Mouse (Mus musculus): ENCODE results near the gene Rnf2. TPM values are rescaled to one million over a fixed set of nuclear protein-coding genes. Genes with fewer than 3 reads are reported as not detected.
A peak's percentile ranks its signal among the peaks of the same experiment; 100 is the strongest.

The Rnf2 gene
- polyA plus RNA-seq (2016; fragmentation: Nextera tagmentation; extraction: Ambion mirVana), result 35.2 and 35.4 TPM in 2 replicates

DNA sequence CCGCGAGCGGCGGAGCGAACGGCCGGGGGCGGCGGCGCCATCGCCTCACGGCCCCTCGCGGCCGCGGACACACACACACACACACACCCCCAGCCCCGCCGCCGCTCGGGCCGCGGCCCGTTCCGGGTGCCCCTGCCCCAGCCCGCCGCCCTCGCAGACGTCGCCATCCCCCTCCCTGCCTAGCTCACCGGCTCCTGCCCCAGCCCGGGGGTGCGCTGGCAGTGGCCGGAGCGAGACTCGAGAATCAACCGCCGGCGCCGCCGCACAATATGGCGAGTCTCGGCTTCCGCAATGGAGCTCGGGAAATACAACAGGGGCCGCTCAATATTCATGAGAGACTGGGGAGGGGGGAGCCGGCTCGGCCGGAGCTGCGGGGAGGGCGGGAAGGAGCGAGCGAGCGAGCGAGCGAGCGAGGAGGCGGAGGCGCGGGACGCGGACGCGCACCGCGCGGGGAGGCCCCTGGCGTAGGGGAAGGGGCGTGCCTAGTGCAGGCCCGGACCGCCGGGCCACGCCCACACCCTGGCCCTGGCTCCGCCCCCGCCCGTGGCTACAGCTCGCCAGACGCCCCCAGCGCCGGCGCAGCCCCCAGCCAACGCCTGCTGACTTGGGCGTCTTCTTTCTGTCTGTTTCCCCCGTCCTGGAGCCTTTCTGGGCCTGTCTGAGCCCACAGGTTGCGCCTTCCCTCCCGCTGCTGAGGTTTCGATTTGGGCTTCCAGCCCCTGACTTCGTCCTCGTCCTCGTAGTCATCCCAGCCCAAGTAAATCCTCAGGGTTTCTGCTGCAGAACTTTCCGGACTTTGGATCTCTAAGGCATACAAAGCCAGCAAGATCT lies at the start of gene Rnf2:
TSS of gene Rnf2 (minus strand) at position 425 of the 831 bp plus-strand sequence.
- H3K9ac ChIP-seq, result peak within 1 kb of the TSS; percentile 94
- H3K4me2 ChIP-seq, result peak within 1 kb of the TSS; percentile 86
- ATAC-seq, result peak; percentile 96
- peaks cover 31% of the 10 kb centered on the region for H3K4me1 ChIP-seq
- H3K4me3 ChIP-seq, result peak within 1 kb of the TSS; percentile 97
- peak within 1 kb of the TSS; percentile 91 for H3K27ac ChIP-seq
- WGBS (ENCODE audit: insufficient replicate concordance), result under 1% methylated on average over 67 of the region's 90 CpGs
- no peaks in the 10 kb centered on the region for H3K27me3 ChIP-seq (replicated peaks)
- no peaks in the 10 kb centered on the region for H3K36me3 ChIP-seq
- no peaks in the 10 kb centered on the region for H3K9me3 ChIP-seq (replicated peaks)

DNA sequence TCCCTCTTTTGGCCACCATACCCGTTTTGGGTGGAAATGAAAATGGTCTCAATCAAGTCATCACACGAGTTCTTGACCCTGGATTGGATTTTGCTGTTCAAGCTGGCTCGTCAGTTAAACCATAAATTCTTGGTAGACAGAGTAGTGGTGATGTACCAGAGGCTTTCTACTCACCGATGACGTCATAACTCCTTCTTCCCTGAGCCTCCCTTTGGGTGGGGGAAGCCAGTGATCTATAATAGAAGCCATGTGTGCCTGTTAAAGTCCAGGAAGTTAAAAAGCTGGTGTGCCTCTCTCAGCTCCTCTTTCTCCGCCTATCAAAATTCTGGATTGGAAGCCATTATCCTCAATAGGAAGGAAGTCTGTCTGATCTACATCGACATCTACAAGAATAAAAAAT lies 49.0 kb upstream of the Rnf2 start:
- Histone ChIP-seq H3K4me1 (0 out of 2 replicates have a peak, but pooled peaks cover 4% of the 10 kb centered on the region), H3K4me3 (no peak overlapping the region), H3K4me2 (no peak overlapping the region), H3K27ac (no peak overlapping the region), H3K27me3 (replicated peaks) (no peaks in the 10 kb centered on the region), H3K9me3 (replicated peaks) (no peaks in the 10 kb centered on the region), H3K9ac (no peak overlapping the region), H3K36me3 (no peaks in the 10 kb centered on the region)
- ATAC-seq, result no peak
- WGBS (ENCODE audit: insufficient replicate concordance), result 64% methylated on average over 7 of the region's 7 CpGs

DNA sequence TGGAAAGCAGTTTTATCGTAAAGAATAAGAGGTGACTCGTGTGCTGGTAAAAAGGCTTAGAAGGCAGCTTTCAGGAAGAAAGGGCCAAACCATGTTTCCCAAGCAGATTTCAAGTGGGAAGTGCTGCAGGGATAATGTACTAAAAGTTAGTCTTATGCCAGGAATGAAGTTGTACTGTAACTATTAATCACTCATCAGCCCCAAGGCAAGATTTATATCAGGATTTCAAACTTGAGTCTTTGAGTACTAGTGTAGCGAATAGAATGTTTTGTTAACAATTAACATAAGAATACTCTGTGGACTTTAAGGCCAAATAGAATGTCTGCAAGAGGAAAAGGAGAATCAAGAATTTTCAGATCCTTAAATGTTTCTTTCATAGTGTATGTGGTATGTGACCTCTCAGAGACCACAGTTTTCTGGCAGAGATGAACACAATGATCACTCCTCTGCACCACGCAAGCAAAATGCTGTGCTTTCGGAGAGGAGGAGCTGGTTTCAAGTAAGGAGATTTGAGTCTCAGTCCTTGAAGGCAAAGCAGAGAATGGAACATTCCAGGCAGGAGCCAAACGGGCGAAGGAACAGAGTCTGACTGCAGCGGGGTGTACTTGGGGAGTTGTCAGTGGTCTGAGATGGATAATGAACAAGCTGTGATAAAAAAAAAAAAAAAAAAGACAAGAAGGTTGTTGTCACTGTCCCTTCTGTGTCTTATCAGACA lies 48.3 kb upstream of the Rnf2 start:
- no peak for ATAC-seq
- no peak overlapping the region for H3K4me3 ChIP-seq
- whole genome bisulfite sequencing (ENCODE audit: insufficient replicate concordance), result 64% methylated on average over 8 of the region's 8 CpGs
- no peaks in the 10 kb centered on the region for H3K36me3 ChIP-seq
- no peaks in the 10 kb centered on the region for H3K9me3 ChIP-seq (replicated peaks)
- 0 out of 2 replicates have a peak, but pooled peaks cover 4% of the 10 kb centered on the region for H3K4me1 ChIP-seq
- no peak overlapping the region for H3K27ac ChIP-seq
- no peak overlapping the region for H3K9ac ChIP-seq
- no peak overlapping the region for H3K4me2 ChIP-seq
- H3K27me3 ChIP-seq (replicated peaks), result no peaks in the 10 kb centered on the region

DNA sequence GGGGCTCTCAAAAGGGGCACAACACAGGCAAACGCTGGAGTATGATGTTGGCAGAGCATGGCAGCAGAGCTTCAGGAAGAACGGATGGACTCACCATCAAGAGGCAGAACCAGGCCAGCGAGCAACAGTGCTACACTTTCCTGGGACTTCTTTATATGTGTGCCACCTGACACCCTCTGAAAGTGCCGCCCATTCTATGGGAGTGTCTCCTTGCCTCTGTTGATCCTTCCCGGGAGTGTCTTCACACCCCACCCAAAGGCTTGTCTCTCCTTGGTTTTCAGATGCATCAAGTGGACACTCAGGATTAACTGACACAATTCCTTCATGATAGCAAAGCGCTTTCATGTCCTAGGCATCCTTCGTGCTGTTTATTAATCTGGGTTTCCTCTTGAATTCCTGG lies 44.8 kb upstream of the Rnf2 start:
- Histone ChIP-seq H3K4me3 (no peak overlapping the region), H3K9ac (no peak overlapping the region), H3K9me3 (replicated peaks) (no peaks in the 10 kb centered on the region), H3K4me1 (no peaks in the 10 kb centered on the region), H3K27ac (no peak overlapping the region), H3K4me2 (no peak overlapping the region), H3K36me3 (no peaks in the 10 kb centered on the region), H3K27me3 (replicated peaks) (no peaks in the 10 kb centered on the region)
- ATAC-seq, result no peak
- 64% methylated on average over 7 of the region's 7 CpGs for WGBS (ENCODE audit: insufficient replicate concordance)

DNA sequence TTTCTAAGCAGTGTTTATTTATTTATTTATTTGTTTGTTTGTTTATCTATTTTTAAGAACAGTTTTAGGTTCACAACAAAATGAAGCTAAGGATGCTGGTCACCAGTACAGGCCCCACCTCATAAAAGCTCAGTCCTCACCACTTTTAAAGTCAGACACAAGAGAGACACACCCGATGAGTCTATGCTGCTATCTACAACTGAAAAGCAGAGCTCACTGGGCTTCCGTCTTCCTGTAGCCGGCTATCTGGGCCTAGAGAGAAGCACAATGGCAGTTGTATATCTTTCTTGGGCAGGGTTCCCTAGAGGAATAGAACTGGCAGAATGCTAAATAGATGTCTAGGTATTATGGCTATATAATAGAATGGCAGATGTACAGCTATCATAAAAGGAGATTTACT lies 43.8 kb upstream of the Rnf2 start:
- no peaks in the 10 kb centered on the region for H3K9me3 ChIP-seq (replicated peaks)
- H3K9ac ChIP-seq, result no peak overlapping the region
- H3K27ac ChIP-seq, result no peak overlapping the region
- no peak overlapping the region for H3K4me3 ChIP-seq
- no peaks in the 10 kb centered on the region for H3K4me1 ChIP-seq
- H3K27me3 ChIP-seq (replicated peaks), result no peaks in the 10 kb centered on the region
- H3K4me2 ChIP-seq, result no peak overlapping the region
- 34% methylated on average over 3 of the region's 3 CpGs for WGBS (ENCODE audit: insufficient replicate concordance)
- ATAC-seq, result no peak
- H3K36me3 ChIP-seq, result no peaks in the 10 kb centered on the region

DNA sequence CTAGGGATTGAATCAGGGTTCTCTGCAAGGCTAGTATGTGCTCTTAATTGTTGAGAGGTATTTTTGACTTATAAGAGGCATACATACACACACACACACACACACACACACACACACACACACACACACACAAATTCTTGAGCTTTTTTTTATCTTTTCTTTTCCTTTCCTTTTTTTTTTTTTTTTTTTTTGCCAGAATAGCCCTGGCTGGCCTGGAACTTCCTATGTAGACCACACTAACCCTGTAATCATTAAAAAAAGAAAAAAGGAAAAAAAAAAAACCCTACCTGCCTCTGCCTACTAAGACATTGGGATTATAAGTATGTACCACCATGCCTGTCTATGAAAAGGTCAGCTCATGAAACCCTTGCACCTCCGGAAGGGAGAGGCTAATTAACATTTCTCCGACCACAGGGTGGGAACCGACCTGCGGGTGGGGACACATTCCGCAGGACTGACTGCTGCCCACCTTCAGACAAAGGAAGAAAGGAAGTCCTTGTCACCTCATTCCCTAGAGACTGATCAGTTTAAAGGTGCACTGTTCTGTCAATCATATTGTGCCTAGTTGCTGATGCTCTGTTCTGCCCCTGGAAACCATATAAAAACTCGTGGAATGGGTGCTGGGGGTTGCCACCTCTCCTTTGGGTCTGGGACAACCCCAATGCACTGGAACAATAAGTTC lies 43.2 kb upstream of the Rnf2 start:
- ATAC-seq, result no peak
- H3K27me3 ChIP-seq (replicated peaks), result no peaks in the 10 kb centered on the region
- H3K36me3 ChIP-seq, result no peaks in the 10 kb centered on the region
- 58% methylated on average over 6 of the region's 6 CpGs for WGBS (ENCODE audit: insufficient replicate concordance)
- H3K9me3 ChIP-seq (replicated peaks), result no peaks in the 10 kb centered on the region
- H3K4me1 ChIP-seq, result no peaks in the 10 kb centered on the region
- H3K27ac ChIP-seq, result no peak overlapping the region
- no peak overlapping the region for H3K9ac ChIP-seq
- H3K4me3 ChIP-seq, result no peak overlapping the region
- H3K4me2 ChIP-seq, result no peak overlapping the region

DNA sequence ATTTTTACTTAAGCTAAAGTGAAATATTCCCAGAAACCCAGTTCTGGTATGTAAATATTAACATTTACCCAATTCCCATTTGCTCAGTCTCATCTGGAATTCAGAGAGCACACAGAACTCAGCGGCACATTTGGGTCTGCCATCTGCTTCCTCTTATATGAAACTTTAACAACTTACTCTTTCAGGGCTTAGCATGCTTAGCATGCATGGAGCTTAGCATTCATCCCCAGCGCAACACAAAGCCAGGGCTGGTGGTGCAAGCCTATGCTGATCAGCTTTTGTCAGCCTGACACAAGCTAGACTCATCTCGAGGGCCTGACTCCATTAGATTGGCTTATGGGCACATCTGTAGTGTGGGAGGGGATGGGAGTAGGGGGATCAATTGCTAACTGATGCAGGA lies 25.9 kb upstream of the Rnf2 start:
- Histone ChIP-seq H3K36me3 (no peaks in the 10 kb centered on the region), H3K4me1 (no peaks in the 10 kb centered on the region), H3K4me3 (no peak overlapping the region), H3K9ac (no peak overlapping the region), H3K27ac (no peak overlapping the region), H3K27me3 (replicated peaks) (no peaks in the 10 kb centered on the region), H3K9me3 (replicated peaks) (no peaks in the 10 kb centered on the region), H3K4me2 (no peak overlapping the region)
- ATAC-seq, result no peak
- WGBS (ENCODE audit: insufficient replicate concordance), result 69% methylated on average over 3 of the region's 3 CpGs

DNA sequence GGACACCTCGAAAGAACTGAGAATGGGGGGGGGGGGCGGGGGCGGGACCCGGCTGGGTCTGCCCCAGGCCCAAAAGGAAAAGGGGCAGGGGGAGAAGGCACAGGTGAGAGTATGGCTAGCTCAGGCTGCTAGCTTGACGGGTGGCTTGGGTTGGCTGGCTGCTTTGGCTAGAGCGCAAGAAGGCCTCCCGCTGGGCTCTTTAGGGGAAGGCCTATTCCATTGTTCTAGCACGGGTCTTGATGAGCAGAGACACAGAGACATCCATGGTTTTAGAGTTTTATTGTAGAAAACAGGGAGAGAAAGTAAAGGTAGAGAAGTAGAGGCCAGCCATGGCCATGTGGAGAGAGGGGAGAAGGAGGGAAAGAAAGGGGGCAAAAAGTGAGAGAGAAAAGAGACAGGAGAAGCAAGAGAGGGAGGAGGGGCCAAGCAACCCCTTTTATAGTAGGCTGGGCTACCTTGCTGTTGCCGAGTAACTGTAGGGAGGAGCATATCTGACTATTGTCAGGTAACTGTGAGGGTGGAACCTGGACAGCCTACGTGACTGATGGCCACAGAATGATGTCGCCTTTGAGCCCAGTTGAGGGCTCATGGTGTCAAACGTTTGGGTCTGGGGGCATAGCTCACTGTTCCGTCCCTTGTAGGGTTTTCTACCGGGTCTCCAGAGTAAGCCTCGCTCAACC lies 17.0 kb upstream of the Rnf2 start:
- Histone ChIP-seq H3K36me3 (no peaks in the 10 kb centered on the region), H3K27ac (no peak overlapping the region), H3K4me1 (no peaks in the 10 kb centered on the region), H3K9me3 (replicated peaks) (no peaks in the 10 kb centered on the region; the same call in 1 of the 2 replicates), H3K4me2 (no peak overlapping the region), H3K27me3 (replicated peaks) (no peaks in the 10 kb centered on the region), H3K9ac (no peak overlapping the region), H3K4me3 (no peak overlapping the region)
- WGBS (ENCODE audit: insufficient replicate concordance), result 67% methylated on average over 15 of the region's 15 CpGs
- no peak for ATAC-seq

DNA sequence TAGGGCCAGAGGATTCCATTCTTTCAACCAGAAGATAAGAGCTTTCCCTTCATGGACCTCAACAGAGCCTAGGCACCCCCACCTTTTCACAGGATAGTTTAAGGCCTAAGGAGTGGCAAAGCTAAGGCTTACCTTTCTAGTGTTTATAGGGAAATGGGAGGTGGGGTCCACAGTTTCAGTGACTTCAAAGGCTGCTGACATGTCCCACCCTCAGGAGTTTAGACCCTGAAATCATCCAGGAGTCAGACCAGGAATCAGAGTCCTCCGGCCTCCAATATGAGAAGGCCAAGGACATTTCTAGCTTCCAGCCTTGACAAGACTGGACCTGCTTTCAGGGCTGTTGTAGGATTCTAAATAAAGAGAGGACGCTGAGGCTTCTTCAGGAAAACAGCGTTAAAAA lies 16.1 kb upstream of the Rnf2 start:
- H3K4me2 ChIP-seq, result no peak overlapping the region

DNA sequence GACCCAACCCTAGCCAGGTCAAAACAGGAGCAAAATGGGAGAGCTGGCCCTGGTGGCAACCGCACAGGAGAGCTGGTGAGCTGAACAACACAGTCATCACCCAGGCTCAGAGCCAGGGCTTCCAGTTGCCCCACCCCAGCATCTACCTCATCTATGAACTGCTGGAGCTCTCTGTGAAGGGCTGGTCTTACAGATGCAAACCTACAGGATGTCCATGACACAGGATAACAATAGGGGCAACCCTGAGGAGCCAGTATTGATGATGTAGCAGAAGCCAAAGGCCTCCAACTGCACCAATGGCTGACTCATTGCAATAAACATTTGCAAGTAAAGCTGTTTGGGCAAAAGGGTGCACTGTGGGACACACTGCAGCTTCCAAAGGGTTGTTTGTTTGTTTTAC lies 15.0 kb upstream of the Rnf2 start:
- Histone ChIP-seq H3K4me2 (no peak overlapping the region), H3K9me3 (replicated peaks) (no peaks in the 10 kb centered on the region)

More for the DNA sequence above, 16.1 kb upstream of the Rnf2 start:
- H3K36me3 ChIP-seq, result no peaks in the 10 kb centered on the region
- H3K9ac ChIP-seq, result no peak overlapping the region
- no peaks in the 10 kb centered on the region for H3K27me3 ChIP-seq (replicated peaks)
- ATAC-seq, result no peak
- no peaks in the 10 kb centered on the region; the same call in 1 of the 2 replicates for H3K9me3 ChIP-seq (replicated peaks)
- 0 out of 2 replicates have a peak, but pooled peaks cover 3% of the 10 kb centered on the region for H3K4me1 ChIP-seq
- no peak overlapping the region for H3K4me3 ChIP-seq
- H3K27ac ChIP-seq, result no peak overlapping the region
- WGBS (ENCODE audit: insufficient replicate concordance), result 81% methylated on average over 3 of the region's 3 CpGs

DNA sequence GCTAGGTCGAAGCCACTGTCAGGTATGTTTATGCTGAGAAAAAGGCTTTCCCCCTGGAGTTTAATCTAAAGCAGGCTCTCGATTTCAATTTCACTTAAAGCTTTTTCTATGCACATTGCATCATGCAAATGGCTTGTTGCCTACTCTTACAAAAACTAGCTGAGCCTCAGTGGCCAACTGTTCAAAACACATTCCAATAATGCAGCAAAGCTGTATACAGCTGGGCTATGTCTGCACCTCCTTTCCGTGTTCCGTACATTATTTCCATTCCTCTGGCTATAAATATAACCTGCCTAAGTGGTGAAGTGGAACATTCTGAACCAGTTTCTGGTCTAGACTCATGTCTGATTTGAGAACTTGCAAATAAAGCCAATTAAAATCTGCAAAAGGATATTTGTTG lies 13.4 kb upstream of the Rnf2 start:
- H3K27ac ChIP-seq, result no peak overlapping the region
- no peak overlapping the region for H3K4me3 ChIP-seq
- no peak overlapping the region for H3K4me2 ChIP-seq
- no peaks in the 10 kb centered on the region for H3K36me3 ChIP-seq
- H3K27me3 ChIP-seq (replicated peaks), result no peaks in the 10 kb centered on the region
- no peaks in the 10 kb centered on the region for H3K9me3 ChIP-seq (replicated peaks)
- H3K9ac ChIP-seq, result no peak overlapping the region
- ATAC-seq, result no peak
- 0 out of 2 replicates have a peak, but pooled peaks cover 8% of the 10 kb centered on the region for H3K4me1 ChIP-seq
- 70% methylated on average over 4 of the region's 4 CpGs for WGBS (ENCODE audit: insufficient replicate concordance)

More for the DNA sequence above, 15.0 kb upstream of the Rnf2 start:
- H3K36me3 ChIP-seq, result no peaks in the 10 kb centered on the region
- H3K27me3 ChIP-seq (replicated peaks), result no peaks in the 10 kb centered on the region
- 0 out of 2 replicates have a peak, but pooled peaks cover 8% of the 10 kb centered on the region for H3K4me1 ChIP-seq
- no peak overlapping the region for H3K4me3 ChIP-seq
- WGBS (ENCODE audit: insufficient replicate concordance), result 71% methylated on average over 1 of the region's 1 CpGs
- no peak overlapping the region for H3K9ac ChIP-seq
- H3K27ac ChIP-seq, result no peak overlapping the region
- ATAC-seq, result no peak
